Mouse (Mus musculus) limb, embryonic 10.5 days (tissue): ENCODE measurements around the gene Cisd3. TPM values are rescaled to one million over a fixed set of nuclear protein-coding genes. Genes with fewer than 3 reads are reported as not detected.
"Not testable (repeated sequence)": the region's sequence is repeated elsewhere in the genome, so short reads cannot be mapped to it uniquely, and the experiment has no call there.

ENCODE experiments used
- DNase-seq: peaks from one replicate; pipeline ENCODE4 v3.0.0-alpha.2; 2017; ENCODE audit warnings: low spot score
- H3K27ac ChIP-seq: fragments of 300-500 bp; sonication (generic); 2 replicates; pipeline ENCODE4 v1.5.1; 2016; ENCODE audit warnings: mild to moderate bottlenecking
- H3K27me3 ChIP-seq: fragments of 300-500 bp; sonication (generic); 2 replicates; pipeline ENCODE4 v1.6.1; 2016; ENCODE audit warnings: low read depth, mild to moderate bottlenecking; ENCODE audit not compliant: poor library complexity, severe bottlenecking
- H3K36me3 ChIP-seq: fragments of 300-500 bp; sonication (generic); 2 replicates; pipeline ENCODE4 v1.6.1; 2016; ENCODE audit warnings: mild to moderate bottlenecking, moderate library complexity
- H3K4me1 ChIP-seq: fragments of 300-500 bp; sonication (generic); 2 replicates; pipeline ENCODE4 v1.6.1; 2016
- H3K4me3 ChIP-seq: fragments of 300-500 bp; sonication (generic); 2 replicates; pipeline ENCODE4 v1.5.1; 2016; ENCODE audit warnings: mild to moderate bottlenecking, moderate library complexity
- H3K9me3 ChIP-seq: fragments of 300-500 bp; sonication (generic); replicated peaks from 2 replicates; pipeline ENCODE4 v1.6.1; 2016; ENCODE audit warnings: mild to moderate bottlenecking
- WGBS: fragments of 180-500 bp; shearing (Covaris S2); methylation state at CpG from one replicate; pipeline ENCODE4 v1.1.7; 2016; 5-methylcytosine and 5-hydroxymethylcytosine counted together
- polyA plus RNA-seq: library from polyadenylated mRNA; unstranded; fragments of >200 nt; fragmentation: Nextera tagmentation; extraction: Ambion mirVana; gene quantifications from 2 replicates; pipeline ENCODE4 v1.2.1, GENCODE M21; 2016

Cisd3 gene
- polyA plus RNA-seq, 1 experiment from 2014 or later, result 9.4 TPM

- H3K36me3 ChIP-seq, result peaks cover 96% of the 10 kb centered on the region
- WGBS, result 96% methylated on average over 3 of the region's 3 CpGs
- no peak for DNase-seq
- no peaks in the 10 kb centered on the region for H3K27me3 ChIP-seq
- no peak overlapping the region for H3K4me3 ChIP-seq
- H3K4me1 ChIP-seq, result no peaks in the 10 kb centered on the region
- no peak overlapping the region for H3K27ac ChIP-seq
- H3K9me3 ChIP-seq, result no peaks in the 10 kb centered on the region
Observed at GRCm38 (mm10) chr11:97714356-97714755, 28.7 kb downstream of the Cisd3 start.

GRCm38 (mm10) chr11:97714784-97715760 lies 29.4 kb downstream of the Cisd3 start:
- no peaks in the 10 kb centered on the region for H3K4me1 ChIP-seq
- H3K36me3 ChIP-seq, result peaks cover 98% of the 10 kb centered on the region
- no peaks in the 10 kb centered on the region for H3K27me3 ChIP-seq
- H3K9me3 ChIP-seq, result no peaks in the 10 kb centered on the region
- WGBS, result 94% methylated on average over 14 of the region's 14 CpGs
- H3K4me3 ChIP-seq, result no peak overlapping the region
- no peak overlapping the region for H3K27ac ChIP-seq
- DNase-seq, result no peak

DNA sequence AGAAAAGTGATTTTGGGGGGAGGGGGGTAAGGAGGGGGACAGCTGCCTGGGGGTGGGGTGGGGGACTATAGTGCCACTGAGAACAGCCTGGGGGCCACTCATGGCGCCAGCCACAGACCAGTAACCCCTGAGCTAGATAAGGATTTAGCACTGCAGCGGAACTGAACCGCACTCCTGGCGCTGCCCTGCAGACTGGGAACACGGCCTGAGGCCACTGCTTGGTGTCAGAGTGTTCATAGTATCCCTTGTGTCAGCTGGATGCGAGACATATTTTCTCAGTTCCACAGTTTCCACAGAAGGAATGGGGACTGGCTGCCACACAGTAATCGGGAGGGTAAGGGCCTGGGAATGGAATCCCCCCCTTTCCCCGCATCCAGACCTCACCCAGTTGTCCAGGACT lies 30.4 kb downstream of the Cisd3 start:
- Histone ChIP-seq H3K27me3 (no peaks in the 10 kb centered on the region), H3K36me3 (peaks cover 98% of the 10 kb centered on the region), H3K9me3 (no peaks in the 10 kb centered on the region), H3K4me1 (no peaks in the 10 kb centered on the region), H3K4me3 (no peak overlapping the region), H3K27ac (no peak overlapping the region)
- no peak for DNase-seq
- 91% methylated on average over 8 of the region's 8 CpGs for WGBS

GRCm38 (mm10) chr11:97717369-97718280 lies 32.0 kb downstream of the Cisd3 start:
- Histone ChIP-seq H3K36me3 (peaks cover 98% of the 10 kb centered on the region), H3K4me1 (no peaks in the 10 kb centered on the region), H3K9me3 (peaks cover 5% of the 10 kb centered on the region), H3K27ac (no peak overlapping the region), H3K4me3 (no peak overlapping the region), H3K27me3 (no peaks in the 10 kb centered on the region)
- WGBS, result 88% methylated on average over 26 of the region's 26 CpGs
- DNase-seq, result no peak

DNA sequence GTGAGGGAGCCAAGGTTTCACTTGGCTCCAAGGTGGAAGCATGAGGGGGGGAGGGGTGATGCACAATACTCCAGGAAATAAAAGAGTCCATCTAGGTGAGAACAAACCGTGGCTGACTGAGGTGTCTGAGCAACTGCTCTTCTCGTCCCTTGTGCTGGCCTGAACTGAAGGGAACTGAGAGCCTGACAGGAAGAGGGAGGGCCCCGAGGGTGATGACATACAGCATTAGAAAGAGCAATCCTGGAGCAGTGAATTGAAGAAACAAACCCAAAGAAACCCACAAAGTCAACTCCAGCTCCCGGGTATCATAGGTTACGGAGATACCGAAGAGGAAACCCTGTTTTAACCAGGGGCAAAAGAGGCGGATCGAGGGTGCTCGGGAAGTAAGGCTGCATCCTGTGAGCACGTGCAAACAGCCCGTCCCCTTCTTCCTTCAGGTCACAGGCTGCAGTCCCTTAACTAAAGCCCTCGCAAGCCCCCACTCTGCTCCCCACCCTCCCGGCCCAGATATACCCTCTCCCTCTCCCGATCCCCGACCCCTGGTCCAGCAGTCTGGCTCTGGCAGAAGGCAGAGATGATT lies 32.7 kb downstream of the Cisd3 start:
- Histone ChIP-seq H3K27ac (no peak overlapping the region), H3K27me3 (no peaks in the 10 kb centered on the region), H3K4me3 (no peak overlapping the region), H3K4me1 (no peaks in the 10 kb centered on the region), H3K9me3 (peaks cover 5% of the 10 kb centered on the region), H3K36me3 (peaks cover 98% of the 10 kb centered on the region)
- DNase-seq, result no peak
- WGBS, result 86% methylated on average over 15 of the region's 15 CpGs

GRCm38 (mm10) chr11:97719041-97719440 lies 33.4 kb downstream of the Cisd3 start:
- no peaks in the 10 kb centered on the region for H3K27me3 ChIP-seq
- no peak overlapping the region for H3K4me3 ChIP-seq
- no peaks in the 10 kb centered on the region for H3K4me1 ChIP-seq
- no peak for DNase-seq
- WGBS, result 89% methylated on average over 4 of the region's 4 CpGs
- H3K27ac ChIP-seq, result no peak overlapping the region
- H3K36me3 ChIP-seq, result peaks cover 98% of the 10 kb centered on the region
- peaks cover 5% of the 10 kb centered on the region for H3K9me3 ChIP-seq

DNA sequence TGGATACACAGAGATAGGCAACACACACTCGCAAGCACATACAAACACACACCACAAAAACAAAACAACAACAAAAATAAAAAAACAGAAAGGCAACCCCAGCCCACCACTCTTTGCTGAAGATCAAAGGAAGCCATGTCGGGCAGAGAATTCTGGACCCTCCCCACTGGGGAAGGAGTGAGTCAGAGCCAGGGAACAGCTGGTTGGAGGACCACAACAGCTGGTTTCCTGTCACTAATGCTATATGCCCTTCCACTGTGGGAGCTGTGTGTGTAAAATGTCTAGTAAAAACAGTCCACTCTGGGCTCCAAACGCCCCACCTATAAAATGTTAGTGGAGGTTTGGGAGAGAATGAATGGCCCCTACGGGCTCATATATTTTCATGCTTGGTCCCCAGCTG lies 35.7 kb downstream of the Cisd3 start:
- Histone ChIP-seq H3K27me3 (no peaks in the 10 kb centered on the region), H3K4me3 (no peak overlapping the region), H3K27ac (no peak overlapping the region), H3K4me1 (no peaks in the 10 kb centered on the region), H3K9me3 (peaks cover 5% of the 10 kb centered on the region), H3K36me3 (peaks cover 98% of the 10 kb centered on the region)
- 91% methylated on average over 4 of the region's 4 CpGs for WGBS
- no peak for DNase-seq

DNA sequence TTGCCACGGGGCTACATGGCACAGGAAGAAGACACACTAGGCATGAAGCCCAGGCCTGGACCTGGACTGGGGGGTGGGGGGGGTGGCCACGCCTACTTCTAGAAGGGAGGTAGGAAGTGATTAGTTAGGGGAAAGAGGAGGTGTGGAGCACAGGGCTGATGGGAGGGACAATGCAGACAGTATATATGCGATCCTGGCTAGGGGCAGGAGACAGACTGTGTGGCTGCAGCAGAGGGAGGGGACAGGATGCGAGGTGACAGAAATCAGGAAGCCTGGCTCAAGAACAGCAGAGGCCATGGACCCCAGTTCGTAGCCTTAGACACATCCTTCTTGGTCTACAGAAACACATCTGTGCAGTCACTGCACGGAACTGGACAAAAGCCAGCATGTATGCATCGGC lies 38.1 kb downstream of the Cisd3 start:
- H3K4me1 ChIP-seq, result peaks cover 9% of the 10 kb centered on the region
- no peaks in the 10 kb centered on the region for H3K27me3 ChIP-seq
- no peak overlapping the region for H3K27ac ChIP-seq
- DNase-seq, result no peak
- peaks cover 100% of the 10 kb centered on the region for H3K36me3 ChIP-seq
- 88% methylated on average over 7 of the region's 7 CpGs for WGBS
- H3K9me3 ChIP-seq, result peaks cover 5% of the 10 kb centered on the region
- H3K4me3 ChIP-seq, result no peak overlapping the region

- Histone ChIP-seq H3K4me1 (peaks cover 32% of the 10 kb centered on the region), H3K4me3 (no peak overlapping the region), H3K27ac (0 out of 2 replicates have a peak overlapping the region, but pooled peaks have one; percentile 2), H3K36me3 (peaks cover 93% of the 10 kb centered on the region), H3K9me3 (no peaks in the 10 kb centered on the region), H3K27me3 (peaks cover 14% of the 10 kb centered on the region)
- WGBS, result 56% methylated on average over 7 of the region's 7 CpGs
- no peak for DNase-seq
Observed at GRCm38 (mm10) chr11:97728311-97728710, 42.7 kb downstream of the Cisd3 start.

GRCm38 (mm10) chr11:97728730-97729129 lies 43.1 kb downstream of the Cisd3 start:
- peak overlapping the region; percentile 2; the same call in 1 of the 2 replicates for H3K27ac ChIP-seq
- peaks cover 14% of the 10 kb centered on the region for H3K27me3 ChIP-seq
- H3K4me3 ChIP-seq, result no peak overlapping the region
- peaks cover 36% of the 10 kb centered on the region for H3K4me1 ChIP-seq
- 75% methylated on average over 7 of the region's 7 CpGs for WGBS
- no peaks in the 10 kb centered on the region for H3K9me3 ChIP-seq
- H3K36me3 ChIP-seq, result peaks cover 89% of the 10 kb centered on the region
- DNase-seq, result no peak

GRCm38 (mm10) chr11:97733689-97734088 lies 48.1 kb downstream of the Cisd3 start:
- Histone ChIP-seq H3K27ac (peak overlapping the region; percentile 73), H3K27me3 (peaks cover 14% of the 10 kb centered on the region), H3K4me3 (peak overlapping the region; percentile 3; the same call in 1 of the 2 replicates), H3K9me3 (no peaks in the 10 kb centered on the region), H3K4me1 (peaks cover 44% of the 10 kb centered on the region), H3K36me3 (peaks cover 45% of the 10 kb centered on the region)
- 13% methylated on average over 10 of the region's 10 CpGs for WGBS
- peak; percentile 66 for DNase-seq

DNA sequence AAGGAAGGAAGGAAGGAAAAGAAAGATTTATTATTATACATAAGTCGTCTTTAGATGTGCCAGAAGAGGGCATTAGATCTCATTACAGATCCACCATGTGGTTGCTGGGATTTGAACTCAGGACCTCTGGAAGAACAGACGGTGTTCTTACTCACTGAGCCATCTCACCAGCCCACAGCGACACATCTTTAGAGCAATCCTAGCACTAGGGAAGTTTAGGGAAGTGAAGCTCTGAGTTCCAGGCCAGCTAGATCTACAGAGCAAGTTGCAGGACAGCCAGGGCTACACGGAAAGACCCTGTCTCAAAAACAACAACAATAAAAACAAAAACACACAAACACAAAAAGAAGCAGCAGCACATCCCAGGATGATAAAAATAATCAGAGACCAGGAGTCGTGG lies 49.2 kb downstream of the Cisd3 start:
- peaks cover 14% of the 10 kb centered on the region for H3K27me3 ChIP-seq
- not testable (repeated sequence) for H3K9me3 ChIP-seq, H3K4me3 ChIP-seq, DNase-seq
- H3K27ac ChIP-seq, result 0 out of 2 replicates have a peak overlapping the region, but pooled peaks have one; percentile 14
- H3K4me1 ChIP-seq, result peaks cover 36% of the 10 kb centered on the region
- peaks cover 37% of the 10 kb centered on the region for H3K36me3 ChIP-seq
- WGBS, result 86% methylated on average over 5 of the region's 5 CpGs
